Mouse (Mus musculus) heart, adult 2 months (tissue): Measurements from ENCODE around the gene Trcg1. TPM values are rescaled to one million over a fixed set of nuclear protein-coding genes. Genes with fewer than 3 reads are reported as not detected.

ENCODE experiments used
- DNase-seq, 2 experiments: peaks; one replicate each; pipeline ENCODE4 v3.0.0; 2021
- H3K27ac ChIP-seq: fragments of 200-600 bp; 2 replicates; pipeline ENCODE4 v1.8.1; 2022
- H3K27me3 ChIP-seq: fragments of 200-500 bp; 2 replicates; pipeline ENCODE4 v1.6.1; 2012; ENCODE audit warnings: mild to moderate bottlenecking, low read length, inconsistent platforms, mixed read lengths; ENCODE audit not compliant: control insufficient read depth, insufficient read depth
- H3K36me3 ChIP-seq: fragments of 200-500 bp; 2 replicates; pipeline ENCODE4 v1.6.1; 2012; ENCODE audit warnings: low read length, inconsistent platforms; ENCODE audit not compliant: control insufficient read depth, insufficient read depth
- H3K4me1 ChIP-seq: fragments of 200-500 bp; 2 replicates; pipeline ENCODE4 v1.6.1; 2011; ENCODE audit warnings: low read length; ENCODE audit not compliant: control insufficient read depth, insufficient read depth
- H3K4me3 ChIP-seq: fragments of 200-600 bp; 2 replicates; pipeline ENCODE4 v1.8.1; 2022
- H3K79me2 ChIP-seq: fragments of 200-500 bp; replicated peaks from 2 replicates; pipeline ENCODE4 v1.6.1; 2012; ENCODE audit warnings: mild to moderate bottlenecking, inconsistent platforms, low read length, moderate library complexity, mixed read lengths; ENCODE audit not compliant: control insufficient read depth, insufficient read depth
- H3K9ac ChIP-seq: fragments of 200-500 bp; 2 replicates; pipeline ENCODE4 v1.6.1; 2012; ENCODE audit warnings: low read depth, mild to moderate bottlenecking, control low read depth, inconsistent platforms, low read length, mixed read lengths
- CTCF ChIP-seq: fragments of 200-600 bp; IDR thresholded peaks from 2 replicates; pipeline ENCODE4 v1.8.1; 2022; ENCODE audit warnings: antibody characterized with exemption, mild to moderate bottlenecking, moderate library complexity
- EP300 ChIP-seq: fragments of 200-500 bp; IDR thresholded peaks from 2 replicates; pipeline ENCODE4 v1.6.1; 2011; ENCODE audit warnings: low read depth, low read length, control low read depth; ENCODE audit not compliant: insufficient read depth
- POLR2A ChIP-seq: fragments of 200-500 bp; IDR thresholded peaks from 2 replicates; pipeline ENCODE4 v1.6.1; 2011; ENCODE audit warnings: mild to moderate bottlenecking, low read depth, low read length, control low read depth; ENCODE audit not compliant: insufficient read depth
- WGBS: fragments of 180-500 bp; shearing (Covaris S2); methylation state at CpG from one replicate; pipeline ENCODE4 v1.1.7; 2018; 5-methylcytosine and 5-hydroxymethylcytosine counted together
- intact Hi-C: fragments of 180-260 bp; cut with DNase I; formaldehyde crosslinking; loops from one replicate; pipeline ENCODE4 v1.15.1; 2025
- polyA plus RNA-seq: library from polyadenylated mRNA; depleted of rRNA; stranded (reverse); fragments of >200 nt; gene quantifications from 2 replicates; pipeline ENCODE4 v1.2.3, GENCODE M21; 2012
- total RNA-seq, 2 experiments: library from RNA; stranded (reverse); gene quantifications; 2 replicates each; pipeline ENCODE4 v1.2.3; 2021

Gene Trcg1
- total and polyA plus RNA-seq, 3 experiments, result not detected

- H3K4me1 ChIP-seq, result no peaks in the 10 kb centered on the region
- no peak for TF ChIP-seq POLR2A
- TF ChIP-seq EP300, result no peak
- no peak for TF ChIP-seq CTCF
- no peaks in the 10 kb centered on the region for H3K36me3 ChIP-seq
- H3K27ac ChIP-seq, result no peak overlapping the region
- H3K4me3 ChIP-seq, result no peak overlapping the region
- no peak for DNase-seq
- WGBS, result 93% methylated on average over 5 of the region's 5 CpGs
- H3K27me3 ChIP-seq, result no peaks in the 10 kb centered on the region
- H3K9ac ChIP-seq, result no peak overlapping the region
- intact Hi-C loops, result no loop called here
- H3K79me2 ChIP-seq, result no peaks in the 10 kb centered on the region
Measured at GRCm38 (mm10) chr9:57246482-57246881, 10.1 kb downstream of the Trcg1 start.

- intact Hi-C loops, result no loop called here
- no peaks in the 10 kb centered on the region for H3K79me2 ChIP-seq
- H3K27me3 ChIP-seq, result no peaks in the 10 kb centered on the region
- H3K27ac ChIP-seq, result no peak overlapping the region
- H3K4me1 ChIP-seq, result no peaks in the 10 kb centered on the region
- no peak overlapping the region for H3K4me3 ChIP-seq
- 51% methylated on average over 8 of the region's 8 CpGs for WGBS
- TF ChIP-seq CTCF (no peak), POLR2A (no peak), EP300 (no peak)
- DNase-seq, result peak in 1 of 2 experiments; percentile 14
- H3K36me3 ChIP-seq, result no peaks in the 10 kb centered on the region
- H3K9ac ChIP-seq, result no peak overlapping the region
Measured at GRCm38 (mm10) chr9:57247201-57247671, 10.9 kb downstream of the Trcg1 start.

- H3K27me3 ChIP-seq, result no peaks in the 10 kb centered on the region
- H3K27ac ChIP-seq, result no peak overlapping the region
- 45% methylated on average over 7 of the region's 7 CpGs for WGBS
- no peak overlapping the region for H3K9ac ChIP-seq
- no peaks in the 10 kb centered on the region for H3K79me2 ChIP-seq
- no peak for TF ChIP-seq EP300
- DNase-seq, result no peak
- no peaks in the 10 kb centered on the region for H3K4me1 ChIP-seq
- no peaks in the 10 kb centered on the region for H3K36me3 ChIP-seq
- intact Hi-C loops, result no loop called here
- H3K4me3 ChIP-seq, result no peak overlapping the region
Measured at GRCm38 (mm10) chr9:57248030-57248942, 11.9 kb downstream of the Trcg1 start.

DNA sequence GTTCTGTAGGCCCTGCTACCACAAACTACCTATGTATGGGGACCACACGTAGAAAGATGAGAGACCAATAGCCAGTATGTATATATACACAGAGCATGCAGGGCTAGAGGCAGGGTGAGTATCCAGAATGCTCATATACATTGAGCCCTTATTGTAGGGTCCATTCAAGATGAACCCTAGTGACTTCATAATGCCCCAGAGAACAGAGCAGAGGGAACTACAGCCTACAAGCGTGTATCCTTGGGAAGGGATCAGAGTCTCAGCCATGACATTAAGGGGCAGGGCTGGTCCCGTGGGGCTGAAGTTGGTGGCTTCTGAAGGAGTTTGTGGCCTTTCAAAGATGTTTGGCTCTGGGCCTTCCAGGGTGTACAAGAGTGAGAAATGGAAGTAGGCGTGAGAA, 13.7 kb downstream of the Trcg1 start:
- Histone ChIP-seq H3K36me3 (no peaks in the 10 kb centered on the region), H3K4me1 (no peaks in the 10 kb centered on the region), H3K27ac (no peak overlapping the region), H3K9ac (no peak overlapping the region), H3K27me3 (no peaks in the 10 kb centered on the region), H3K4me3 (no peak overlapping the region), H3K79me2 (no peaks in the 10 kb centered on the region)
- intact Hi-C loops, result no loop called here
- no peak for TF ChIP-seq CTCF
- no peak for TF ChIP-seq POLR2A
- TF ChIP-seq EP300, result no peak
- WGBS, result 87% methylated on average over 4 of the region's 4 CpGs
- DNase-seq, result no peak

DNA sequence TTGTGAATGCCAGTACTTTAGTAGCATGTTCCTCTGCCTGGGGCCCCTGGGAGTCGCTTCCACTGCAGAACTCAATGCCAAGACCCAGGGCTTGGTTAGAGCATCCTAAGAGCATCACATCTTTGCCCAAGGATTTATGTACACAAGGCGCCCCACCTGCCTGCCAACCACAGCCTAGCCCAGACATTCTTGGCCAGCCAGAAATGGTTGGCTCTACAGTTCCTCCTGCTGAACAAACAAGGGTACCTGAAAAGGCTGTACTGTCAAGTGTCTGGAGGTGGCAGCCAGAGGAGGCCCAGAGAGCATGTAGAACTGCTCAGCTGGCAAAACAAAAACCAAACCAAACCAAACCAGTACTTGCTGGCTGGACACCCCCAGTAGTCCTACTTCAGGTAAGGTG, 14.8 kb downstream of the Trcg1 start:
- DNase-seq, result no peak
- no peak overlapping the region for H3K4me3 ChIP-seq
- no peaks in the 10 kb centered on the region for H3K36me3 ChIP-seq
- no peaks in the 10 kb centered on the region for H3K79me2 ChIP-seq
- no peak overlapping the region for H3K27ac ChIP-seq
- WGBS, result 82% methylated on average over 2 of the region's 2 CpGs
- H3K9ac ChIP-seq, result no peak overlapping the region
- no peaks in the 10 kb centered on the region for H3K4me1 ChIP-seq
- intact Hi-C loops, result no loop called here
- no peak for TF ChIP-seq EP300
- no peak for TF ChIP-seq POLR2A
- no peak for TF ChIP-seq CTCF
- H3K27me3 ChIP-seq, result no peaks in the 10 kb centered on the region

DNA sequence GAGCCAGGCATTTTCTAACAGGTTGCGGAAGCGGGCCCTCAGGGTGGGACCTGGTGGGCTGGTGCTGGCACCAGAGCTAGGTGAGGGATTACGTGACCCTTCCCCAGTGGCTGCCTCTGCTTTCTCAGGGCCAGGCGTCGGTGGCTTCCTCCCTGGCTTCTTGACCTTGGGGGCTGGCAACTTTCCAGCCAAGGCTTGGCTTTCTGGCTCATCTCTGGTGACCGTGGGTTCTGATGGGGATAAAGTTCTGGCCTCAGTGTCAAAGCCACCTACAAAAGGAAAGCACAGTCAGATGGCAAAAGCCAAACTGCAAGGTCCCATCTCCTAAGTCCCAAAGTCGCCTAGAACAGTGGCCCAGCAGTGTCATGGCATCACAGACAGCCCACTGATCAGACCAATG, 17.7 kb downstream of the Trcg1 start:
- intact Hi-C loops, result no loop called here
- H3K36me3 ChIP-seq, result no peaks in the 10 kb centered on the region
- no peak for TF ChIP-seq EP300
- TF ChIP-seq CTCF, result no peak
- TF ChIP-seq POLR2A, result no peak
- DNase-seq, result no peak
- H3K4me1 ChIP-seq, result no peaks in the 10 kb centered on the region
- H3K27ac ChIP-seq, result no peak overlapping the region
- 61% methylated on average over 7 of the region's 7 CpGs for WGBS
- H3K9ac ChIP-seq, result no peak overlapping the region
- H3K27me3 ChIP-seq, result no peaks in the 10 kb centered on the region
- peaks cover 4% of the 10 kb centered on the region for H3K79me2 ChIP-seq
- H3K4me3 ChIP-seq, result no peak overlapping the region
